Mouse (Mus musculus): ENCODE results near the gene Atp2a3.

The Atp2a3 gene

GRCm38 (mm10) chr11:72961072-72961980 lies at the start of gene Atp2a3:
Gene Atp2a3, plus strand, starts transcription at chr11:72961169.
- in situ Hi-C loops (cut with MboI, MseI): no loop called here

- in situ Hi-C loops (cut with MboI, MseI): loop anchor here (10.0 kb wide), 1 partner anchor 87 kb away; no protein-coding TSS in a partner anchor
Measured at GRCm38 (mm10) chr11:72917299-72917996, 43.5 kb upstream of the Atp2a3 start.

DNA sequence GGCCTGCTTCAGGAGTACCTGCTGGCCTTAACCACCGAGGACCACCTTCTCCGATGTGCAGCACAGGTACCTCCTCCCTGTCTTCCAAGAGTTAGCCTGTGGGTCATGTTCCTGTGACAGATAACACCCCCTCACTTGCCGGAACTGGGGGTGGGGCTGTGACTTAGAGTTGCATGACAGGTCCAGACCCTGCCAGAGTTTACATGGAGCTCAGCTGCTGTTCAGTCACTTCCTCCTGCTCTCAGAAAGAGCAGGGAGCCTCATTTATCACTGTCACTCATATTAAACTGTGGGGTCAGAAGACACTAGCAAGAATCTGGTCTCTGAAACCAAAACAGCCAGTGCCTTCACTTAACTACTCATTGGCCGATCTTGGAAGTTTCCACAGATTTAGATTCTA lies 37.9 kb upstream of the Atp2a3 start:
- in situ Hi-C loops (cut with MboI, MseI): no loop called here

GRCm38 (mm10) chr11:72924458-72924857 lies 36.5 kb upstream of the Atp2a3 start:
- in situ Hi-C loops (cut with MboI, MseI): no loop called here

- in situ Hi-C loops (cut with MboI, MseI): no loop called here
Measured at GRCm38 (mm10) chr11:72925067-72925466, 35.9 kb upstream of the Atp2a3 start.

DNA sequence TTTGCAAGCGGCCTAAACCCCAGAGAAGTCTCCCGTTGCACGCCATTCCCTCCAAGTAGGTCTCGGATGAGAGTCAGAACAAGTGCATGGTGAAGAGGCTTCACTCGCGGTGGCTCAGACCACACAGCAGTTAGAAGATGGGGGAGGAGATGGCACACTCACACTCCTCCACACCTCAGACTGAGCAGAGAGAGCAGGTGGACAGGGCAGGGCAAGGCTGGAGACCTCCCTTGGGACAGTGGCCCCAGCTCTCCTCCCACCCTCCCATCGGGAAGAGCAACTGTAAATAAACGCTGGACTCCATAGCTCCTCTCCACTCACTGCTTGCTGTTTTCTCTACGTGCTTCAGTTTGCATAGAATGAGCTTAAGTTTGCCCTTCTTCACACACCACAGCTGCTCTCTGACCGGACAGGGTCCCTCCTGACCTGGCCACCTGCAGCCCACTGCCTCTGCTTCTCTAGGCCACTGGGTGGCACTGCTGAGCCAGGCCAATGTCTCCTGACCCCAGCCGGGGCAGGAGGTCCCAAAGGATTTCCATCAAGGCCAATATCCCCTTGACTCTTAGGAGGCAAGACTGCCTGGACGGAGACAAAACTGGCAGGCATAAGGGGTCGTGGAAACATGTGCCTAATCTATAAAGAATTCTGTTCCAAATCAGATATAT lies 34.6 kb upstream of the Atp2a3 start:
- in situ Hi-C loops (cut with MboI, MseI): no loop called here

DNA sequence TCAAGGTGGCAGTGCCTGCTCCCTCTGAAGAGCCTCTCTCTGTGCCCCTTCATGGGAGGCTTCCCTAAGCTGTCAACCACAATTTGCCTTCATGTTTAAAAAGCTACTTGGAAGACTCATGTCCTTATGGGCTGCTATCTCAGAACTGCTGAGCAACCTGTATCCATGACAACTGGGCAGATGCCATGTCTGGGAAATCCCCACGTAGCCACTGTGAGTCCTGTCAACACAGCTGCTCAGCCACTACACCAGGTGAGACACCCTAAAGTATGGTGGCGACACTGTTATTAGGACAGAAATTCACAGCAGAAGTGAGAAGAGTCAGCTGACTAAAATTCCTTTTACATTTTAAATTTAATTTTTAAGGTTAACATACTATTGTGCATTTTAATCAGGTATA lies 32.5 kb upstream of the Atp2a3 start:
- in situ Hi-C loops (cut with MboI, MseI): no loop called here

DNA sequence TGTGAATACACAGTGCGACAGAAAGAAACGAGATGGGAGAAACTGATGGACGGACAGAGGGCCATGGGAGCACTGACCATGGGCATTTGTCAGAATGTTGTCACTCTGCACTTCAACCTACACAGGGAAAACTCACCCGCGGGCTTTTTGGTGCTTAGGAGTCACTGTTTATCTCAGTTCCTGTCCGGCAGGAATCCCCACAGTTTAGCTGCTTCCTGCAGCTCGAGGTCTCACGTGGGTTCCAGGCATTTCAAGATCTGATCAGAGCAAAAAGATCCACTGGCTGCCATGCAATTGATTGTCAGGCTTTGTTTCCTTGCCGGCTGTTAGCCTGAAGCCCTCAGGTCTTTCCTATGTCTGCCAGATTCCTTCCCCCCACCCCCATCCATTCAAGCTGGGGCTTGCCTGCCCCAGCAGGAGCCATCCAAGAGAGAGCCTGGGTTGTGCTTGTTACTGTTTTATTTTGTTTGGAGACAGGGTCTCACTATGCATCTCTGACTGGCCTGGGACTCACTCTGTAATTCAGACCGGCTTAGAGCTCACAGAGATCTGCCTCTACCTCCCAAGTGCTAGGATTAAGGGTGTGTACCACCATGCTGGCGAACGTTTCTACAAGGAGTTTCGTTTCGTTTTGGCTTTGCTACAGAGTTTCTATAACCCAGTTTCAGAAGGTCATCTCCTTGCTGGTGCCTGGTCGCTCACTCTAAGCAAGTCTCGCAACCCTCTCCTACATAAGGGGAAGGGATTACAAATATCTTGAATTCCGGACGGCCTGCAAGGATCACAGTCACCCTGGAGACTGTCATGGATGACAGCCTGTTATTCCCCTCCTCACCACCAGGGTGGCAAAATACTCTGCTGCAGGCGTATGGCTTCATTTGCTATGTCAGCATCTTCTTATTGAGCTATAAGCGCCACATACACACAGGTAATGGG lies 20.5 kb upstream of the Atp2a3 start:
- in situ Hi-C loops (cut with MboI, MseI): no loop called here

GRCm38 (mm10) chr11:72944996-72945793 lies 15.8 kb upstream of the Atp2a3 start:
- in situ Hi-C loops (cut with MboI, MseI): no loop called here

- in situ Hi-C loops (cut with MboI, MseI): no loop called here
Measured at GRCm38 (mm10) chr11:72945875-72946559, 15.0 kb upstream of the Atp2a3 start.

DNA sequence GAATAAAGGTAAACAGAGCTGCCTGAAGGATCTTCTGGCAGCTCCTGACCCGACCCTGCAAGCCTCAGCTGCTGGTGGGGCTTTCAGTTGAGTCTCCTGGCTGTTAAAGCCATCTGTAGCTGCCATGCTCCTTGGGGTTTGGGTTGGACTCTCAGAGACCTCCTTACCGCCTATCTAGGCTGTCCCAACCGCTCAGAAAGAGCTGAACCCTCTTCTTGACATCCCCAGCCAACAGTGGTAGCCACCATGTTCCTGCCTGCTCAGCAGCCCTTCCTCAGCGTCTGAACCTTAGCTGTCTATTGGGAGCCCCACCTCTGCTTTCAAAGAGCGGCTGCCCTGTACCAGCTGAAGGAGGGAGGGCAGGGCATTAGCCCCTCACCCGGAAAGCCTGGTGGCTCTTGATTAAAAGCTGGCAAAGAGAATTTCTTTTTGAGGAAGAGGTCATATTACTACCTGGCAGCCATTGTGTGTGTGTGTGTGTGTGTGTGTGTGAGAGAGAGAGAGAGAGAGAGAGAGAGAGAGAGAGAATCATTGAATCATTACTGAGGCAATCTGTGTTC lies 14.3 kb upstream of the Atp2a3 start:
- in situ Hi-C loops (cut with MboI, MseI): no loop called here

- in situ Hi-C loops (cut with MboI, MseI): no loop called here
Measured at GRCm38 (mm10) chr11:72947840-72948239, 13.1 kb upstream of the Atp2a3 start.

GRCm38 (mm10) chr11:72948254-72948653 lies 12.7 kb upstream of the Atp2a3 start:
- in situ Hi-C loops (cut with MboI, MseI): no loop called here

DNA sequence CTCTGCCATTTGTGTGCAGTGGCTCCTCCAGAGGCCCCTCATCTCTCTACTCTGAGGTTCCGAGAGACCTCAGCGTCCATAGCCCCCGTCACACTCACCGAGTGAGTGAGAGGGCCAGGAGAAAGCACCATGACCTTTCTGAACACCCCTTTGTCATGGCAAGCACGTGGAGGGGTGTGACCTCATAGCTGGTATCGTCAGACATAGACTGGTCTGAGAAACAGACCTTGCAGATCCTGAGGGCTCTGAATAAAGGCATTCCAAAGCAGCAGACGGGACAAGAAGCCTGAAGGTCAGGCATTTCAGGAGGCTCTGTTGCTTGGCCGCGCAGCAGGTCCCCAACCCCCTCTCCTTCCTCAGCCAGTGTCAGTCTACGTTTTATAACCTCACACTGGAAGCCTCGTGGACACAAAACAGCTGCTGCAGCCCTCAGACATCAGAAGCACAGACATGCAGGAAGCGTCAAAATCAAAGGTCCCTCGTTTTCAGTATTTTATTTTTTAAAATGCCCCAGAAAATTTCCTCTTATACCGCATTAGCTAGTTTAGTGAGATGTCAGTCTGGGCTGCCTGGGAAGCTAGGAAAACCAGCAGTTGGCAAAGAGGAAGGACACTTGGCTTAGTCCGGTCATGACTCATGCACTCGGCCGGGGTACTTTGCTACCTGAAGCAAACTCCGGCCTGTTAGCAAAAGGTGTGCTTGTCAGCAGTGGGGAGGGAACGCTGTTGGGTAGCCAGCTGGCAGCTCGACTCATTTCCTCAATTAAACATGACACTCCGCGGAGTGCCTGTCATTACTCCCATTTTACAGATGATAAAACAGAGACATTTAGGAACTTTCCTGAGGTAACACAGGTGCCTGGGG lies 9.6 kb upstream of the Atp2a3 start:
- in situ Hi-C loops (cut with MboI, MseI): no loop called here

GRCm38 (mm10) chr11:72952226-72952625 lies 8.7 kb upstream of the Atp2a3 start:
- in situ Hi-C loops (cut with MboI, MseI): no loop called here

- in situ Hi-C loops (cut with MboI, MseI): no loop called here
Measured at GRCm38 (mm10) chr11:72952697-72953096, 8.3 kb upstream of the Atp2a3 start.

- in situ Hi-C loops (cut with MboI, MseI): no loop called here
Measured at GRCm38 (mm10) chr11:72953116-72953439, 7.9 kb upstream of the Atp2a3 start.

- in situ Hi-C loops (cut with MboI, MseI): no loop called here
Measured at GRCm38 (mm10) chr11:72953440-72954151, 7.4 kb upstream of the Atp2a3 start.

Measured in T-helper 1 cell (primary cell).